Mouse (Mus musculus) embryonic fibroblast, embryonic 13.5 days (primary cell): Measurements from ENCODE around the gene Polr2l.

ENCODE experiments used
- CTCF ChIP-seq: IDR thresholded peaks from 2 replicates; pipeline ENCODE4 v1.5.1; 2011; ENCODE audit warnings: mild to moderate bottlenecking, control low read depth, low read length, moderate library complexity, borderline replicate concordance; ENCODE audit not compliant: insufficient read depth
- POLR2A ChIP-seq: IDR thresholded peaks from 2 replicates; pipeline ENCODE4 v1.6.1; 2011; ENCODE audit warnings: low read depth, mild to moderate bottlenecking, control low read depth, low read length, moderate library complexity

DNA sequence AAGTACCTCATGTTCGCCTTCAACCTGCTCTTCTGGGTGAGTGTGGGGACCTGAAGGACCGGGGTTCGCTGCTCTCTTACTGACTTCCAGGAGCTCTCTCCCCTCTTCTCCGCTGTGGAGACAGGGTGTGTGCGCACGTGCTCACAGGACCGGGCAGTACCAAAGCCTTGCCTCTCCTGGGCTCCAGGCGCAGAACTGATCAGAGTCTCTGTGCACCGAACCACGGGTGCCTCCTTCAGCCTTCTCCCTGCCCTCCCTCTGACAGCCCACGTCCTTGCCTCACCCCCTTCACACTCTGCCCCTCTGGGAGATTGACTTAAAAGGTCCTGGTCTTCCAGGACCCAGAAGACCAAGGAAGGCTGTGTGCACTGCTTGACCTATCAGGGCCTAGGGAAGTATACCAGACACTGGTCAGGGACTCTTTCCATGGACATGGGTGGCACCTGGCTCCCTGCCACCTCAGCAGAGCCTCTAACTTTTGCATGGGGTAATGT is 7.6 kb upstream of the Polr2l start:
- no peak for TF ChIP-seq CTCF
- no peak for TF ChIP-seq POLR2A
